In genomic region chr5:4675316-4675715, GRCm38 (mm10) we compare ENCODE assay signal across 26 mouse cellular contexts.
DNase-seq lines count a peak whose midpoint lies in the region; ATAC-seq and TF ChIP-seq lines count a peak whose summit lies in the region.
"Had no signal": no experiment of that assay in that cellular context is flagged by ENCODE, and none has a peak within 500 bp of the region (broad histone marks: within the 10 kb centered on the region; RNA-seq: fewer than 3 reads in every experiment).

No protein-coding gene starts in this region.

- H3K36me3 ChIP-seq in kidney, adult 2 months (ENCODE audit: control insufficient read depth, insufficient read depth, low read length), result no peaks in the 10 kb centered on the region
- no peaks in the 10 kb centered on the region for H3K36me3 ChIP-seq in lung, embryonic 14.5 days (ENCODE audit: insufficient read depth)
- no peaks in the 10 kb centered on the region for H3K36me3 ChIP-seq in stomach, embryonic 15.5 days
- no peaks in the 10 kb centered on the region for H3K36me3 ChIP-seq in stomach, postnatal 0 days (ENCODE audit: control insufficient read depth, insufficient read depth, low read length)
- H3K36me3 ChIP-seq: midbrain, embryonic 13.5 days had no signal

- no peak for ATAC-seq in lung, embryonic 14.5 days (ENCODE audit: insufficient read depth)
- ATAC-seq in stomach, embryonic 15.5 days (ENCODE audit: insufficient read depth, low FRiP score, low read depth), result no peak
- no peak for ATAC-seq in stomach, postnatal 0 days (ENCODE audit: low FRiP score, low TSS enrichment)
- ATAC-seq: activated CD4-positive, CD25-positive, alpha-beta regulatory T cell, adult 4 months; forebrain, embryonic 16.5 days; hindbrain, embryonic 16.5 days; intestine, embryonic 16.5 days; midbrain, embryonic 13.5 days had no signal

- H3K27me3 ChIP-seq in kidney, adult 2 months (replicated peaks; ENCODE audit: control insufficient read depth, insufficient read depth, low read length), result no peaks in the 10 kb centered on the region
- H3K27me3 ChIP-seq in lung, embryonic 14.5 days (ENCODE audit: insufficient read depth, low read length), result no peaks in the 10 kb centered on the region
- H3K27me3 ChIP-seq in stomach, embryonic 15.5 days (replicated peaks), result no peaks in the 10 kb centered on the region
- H3K27me3 ChIP-seq in stomach, postnatal 0 days (ENCODE audit: control insufficient read depth, insufficient read depth, low read length), result no peaks in the 10 kb centered on the region
- H3K27me3 ChIP-seq: megakaryocyte, embryonic 14.5 days; midbrain, embryonic 13.5 days had no signal

- no peak for TF ChIP-seq EP300 in stomach, postnatal 0 days (optimal IDR thresholded peaks at IDR 0.05)

- H3K9me3 ChIP-seq in lung, embryonic 14.5 days (ENCODE audit: low read depth, low read length), result no peaks in the 10 kb centered on the region
- no peaks in the 10 kb centered on the region for H3K9me3 ChIP-seq in stomach, embryonic 15.5 days
- H3K9me3 ChIP-seq in stomach, postnatal 0 days (ENCODE audit: control insufficient read depth, low read length), result no peaks in the 10 kb centered on the region
- H3K9me3 ChIP-seq: megakaryocyte, embryonic 14.5 days; midbrain, embryonic 13.5 days had no signal

- no peak overlapping the region for H3K27ac ChIP-seq in kidney, adult 2 months (ENCODE audit: insufficient read depth, low read depth, low read length)
- H3K27ac ChIP-seq in lung, embryonic 14.5 days (ENCODE audit: low read depth), result no peak overlapping the region
- H3K27ac ChIP-seq in stomach, embryonic 15.5 days, result peak overlapping the region; percentile 22; the same call in 1 of the 2 replicates
- H3K27ac ChIP-seq in stomach, postnatal 0 days (replicated peaks), result no peak overlapping the region
- H3K27ac ChIP-seq: gastrocnemius, adult 2 months; heart, adult 2 months; liver, embryonic 14.5 days; midbrain, embryonic 13.5 days had no signal

- 79% methylated on average over 2 of the region's 2 CpGs for WGBS in kidney, adult 2 months
- WGBS in lung, embryonic 14.5 days, result 72% methylated on average over 2 of the region's 2 CpGs
- whole genome bisulfite sequencing in stomach, embryonic 15.5 days, result 73% methylated on average over 2 of the region's 2 CpGs
- 71% methylated on average over 2 of the region's 2 CpGs for WGBS in stomach, postnatal 0 days

- no peak overlapping the region for H3K4me3 ChIP-seq in kidney, adult 2 months (ENCODE audit: insufficient read depth, low read depth, low read length)
- H3K4me3 ChIP-seq in lung, embryonic 14.5 days (ENCODE audit: low read depth, low read length), result no peak overlapping the region
- no peak overlapping the region for H3K4me3 ChIP-seq in stomach, embryonic 15.5 days (replicated peaks)
- H3K4me3 ChIP-seq in stomach, postnatal 0 days (ENCODE audit: low read depth, low read length), result no peak overlapping the region
- H3K4me3 ChIP-seq: erythroblast, embryonic 14.5 days; gastrocnemius, adult 2 months; heart, adult 2 months; megakaryocyte, embryonic 14.5 days; midbrain, embryonic 13.5 days had no signal

- H3K9ac ChIP-seq in lung, embryonic 14.5 days, result no peak overlapping the region
- H3K9ac ChIP-seq in stomach, embryonic 15.5 days, result no peak overlapping the region
- no peak overlapping the region for H3K9ac ChIP-seq in stomach, postnatal 0 days (ENCODE audit: low read length)
- H3K9ac ChIP-seq: liver, embryonic 14.5 days; midbrain, embryonic 13.5 days had no signal

- no peaks in the 10 kb centered on the region for H3K4me1 ChIP-seq in kidney, adult 2 months (ENCODE audit: control insufficient read depth, insufficient read depth, low read length)
- H3K4me1 ChIP-seq in lung, embryonic 14.5 days (ENCODE audit: insufficient read depth), result no peaks in the 10 kb centered on the region
- H3K4me1 ChIP-seq in stomach, embryonic 15.5 days, result no peaks in the 10 kb centered on the region
- H3K4me1 ChIP-seq in stomach, postnatal 0 days (replicated peaks; ENCODE audit: control insufficient read depth, insufficient read depth), result no peaks in the 10 kb centered on the region
- H3K4me1 ChIP-seq: megakaryocyte, embryonic 14.5 days; midbrain, embryonic 13.5 days had no signal

- no peak for TF ChIP-seq CTCF in kidney, adult 2 months (conservative IDR thresholded peaks at IDR 0.05; ENCODE audit: insufficient read depth, insufficient read length, low read depth, low read length)
- TF ChIP-seq CTCF in lung, embryonic 14.5 days (IDR thresholded peaks at IDR 0.05; ENCODE audit: low read depth), result no peak
- TF ChIP-seq CTCF in stomach, postnatal 0 days (IDR thresholded peaks at IDR 0.05; ENCODE audit: low read depth), result no peak

- DNase-seq in kidney, adult 2 months, result peak; percentile 28
- no peak for DNase-seq in kidney, postnatal 4 days
- DNase-seq in lung, embryonic 14.5 days, result peak; percentile 31
- no peak for DNase-seq in lung, postnatal 4 days
- DNase-seq in stomach, postnatal 0 days (ENCODE audit: low spot score), result no peak
- no peak for DNase-seq in right cerebral cortex, postnatal 25 days
- DNase-seq: adrenal gland, adult 8-10 months; B cell, adult 2 months; cerebellum, adult 2 months; cerebellum, postnatal 14 days; gastrocnemius, adult 2 months; gastrocnemius, postnatal 36 days; heart, adult 2 months; heart, postnatal 14 days; layer of hippocampus, postnatal 36 days; liver; thymus, postnatal 14 days had no signal

- no peak overlapping the region for H3K4me2 ChIP-seq in lung, embryonic 14.5 days
- H3K4me2 ChIP-seq in stomach, embryonic 15.5 days, result no peak overlapping the region
- no peak overlapping the region for H3K4me2 ChIP-seq in stomach, postnatal 0 days (replicated peaks; ENCODE audit: low read depth)
- H3K4me2 ChIP-seq: midbrain, embryonic 13.5 days had no signal

- TF ChIP-seq POLR2A in kidney, adult 2 months (IDR thresholded peaks at IDR 0.05; ENCODE audit: low read depth, low read length), result no peak

Comparison
In these comparisons a context has a peak if more than half of its experiments do, and no peak if none do; other contexts are left out.
1. DNase-seq: peak in kidney, adult 2 months (single experiment) and lung, embryonic 14.5 days (single experiment); none in kidney, postnatal 4 days (0 of 2), lung, postnatal 4 days (0 of 2), stomach, postnatal 0 days (single experiment) and right cerebral cortex, postnatal 25 days (single experiment).